Mouse (Mus musculus): ENCODE data around the gene Fbxw2.

- TF ChIP-seq ZKSCAN1 (IDR thresholded peaks at IDR 0.05; ENCODE audit: borderline replicate concordance, low read depth, low read length) (no peak), CTCF (conservative IDR thresholded peaks at IDR 0.05 in 1 of 2, IDR thresholded peaks at IDR 0.05 in 1 of 2; ENCODE audit: low read depth in 2 of 2, low read length in 2 of 2) (no peak), EP300 (IDR thresholded peaks at IDR 0.05; ENCODE audit: low read length) (no peak), USF1 (IDR thresholded peaks at IDR 0.05; ENCODE audit: low read depth, low read length) (no peak)
These were observed 55.2 kb downstream of the Fbxw2 start for GRCm38 (mm10) chr2:34770951-34771350.
